In genomic region chr3:119635641-119636040, GRCm38 (mm10) we compare ENCODE assay signal across 27 mouse cellular contexts.
DNase-seq lines count a peak whose midpoint lies in the region; ATAC-seq and TF ChIP-seq lines count a peak whose summit lies in the region.
"Had no signal": no experiment of that assay in that cellular context is flagged by ENCODE, and none has a peak within 500 bp of the region (broad histone marks: within the 10 kb centered on the region; RNA-seq: fewer than 3 reads in every experiment).

No protein-coding gene starts in this region.

- TF ChIP-seq CTCF in brain, embryonic 14.5 days (IDR thresholded peaks at IDR 0.05; ENCODE audit: borderline replicate concordance, extremely low read depth, insufficient read depth, insufficient read length), result no peak

- no peak overlapping the region for H3K9ac ChIP-seq in hindbrain, embryonic 11.5 days (ENCODE audit: low read depth, low read length)
- no peak overlapping the region for H3K9ac ChIP-seq in hindbrain, embryonic 14.5 days
- H3K9ac ChIP-seq: embryonic facial prominence, embryonic 12.5 days; embryonic facial prominence, embryonic 15.5 days; forebrain, embryonic 12.5 days; hindbrain, embryonic 13.5 days had no signal

- H3K27ac ChIP-seq in hindbrain, embryonic 11.5 days (ENCODE audit: low read depth, low read length), result no peak overlapping the region
- no peak overlapping the region for H3K27ac ChIP-seq in hindbrain, embryonic 14.5 days
- H3K27ac ChIP-seq: embryonic facial prominence, embryonic 12.5 days; embryonic facial prominence, embryonic 15.5 days; forebrain, embryonic 12.5 days; gastrocnemius, adult 2 months; hindbrain, embryonic 13.5 days; hindbrain, postnatal 0 days had no signal

- no peaks in the 10 kb centered on the region for H3K9me3 ChIP-seq in hindbrain, embryonic 11.5 days (ENCODE audit: control insufficient read depth, low read length)
- H3K9me3 ChIP-seq in hindbrain, embryonic 14.5 days (ENCODE audit: control insufficient read depth, low read length), result no peaks in the 10 kb centered on the region
- H3K9me3 ChIP-seq: embryonic facial prominence, embryonic 12.5 days; embryonic facial prominence, embryonic 15.5 days; forebrain, embryonic 12.5 days; hindbrain, embryonic 13.5 days had no signal

- 56% methylated on average over 3 of the region's 3 CpGs for WGBS in hindbrain, embryonic 11.5 days
- WGBS in hindbrain, embryonic 14.5 days, result 32% methylated on average over 3 of the region's 3 CpGs

- ATAC-seq in hindbrain, embryonic 11.5 days (ENCODE audit: low FRiP score), result no peak
- no peak for ATAC-seq in hindbrain, embryonic 14.5 days (ENCODE audit: low FRiP score)
- ATAC-seq: forebrain, embryonic 16.5 days; hindbrain, postnatal 0 days; inflammation-experienced regulatory T-cells, adult 6 months; intestine, embryonic 16.5 days had no signal

- H3K4me1 ChIP-seq in hindbrain, embryonic 11.5 days (replicated peaks; ENCODE audit: control insufficient read depth, insufficient read depth, low read length), result no peaks in the 10 kb centered on the region
- H3K4me1 ChIP-seq in hindbrain, embryonic 14.5 days (replicated peaks; ENCODE audit: control insufficient read depth, insufficient read depth, low read length), result no peaks in the 10 kb centered on the region; the same call in 1 of the 2 replicates
- H3K4me1 ChIP-seq: embryonic facial prominence, embryonic 12.5 days; embryonic facial prominence, embryonic 15.5 days had no signal

- DNase-seq in adrenal gland, postnatal 10 days, result peak; percentile 7
- no peak for DNase-seq in adrenal gland, postnatal 4 days (ENCODE audit: low spot score in 2 of 2)
- DNase-seq in hindbrain, embryonic 11.5 days (ENCODE audit: low spot score), result peak; percentile 10
- DNase-seq in hindbrain, embryonic 14.5 days (ENCODE audit: low spot score), result no peak
- DNase-seq in MN1 (ENCODE audit: low spot score), result peak; percentile 66
- DNase-seq in brain, embryonic 14.5 days (ENCODE audit: low read depth), result peak; percentile 61
- DNase-seq in cerebellum, adult 11 months, result no peak
- DNase-seq: B cell, adult 2 months; cerebellum, adult 2 months; cerebellum, adult 9-11 months; cerebellum, postnatal 25 days; gastrocnemius, adult 2 months; gastrocnemius, postnatal 14 days; heart, adult 11 months; kidney, adult 18-20 months had no signal

- H3K4me3 ChIP-seq in hindbrain, embryonic 11.5 days (ENCODE audit: low read depth, low read length), result no peak overlapping the region
- no peak overlapping the region for H3K4me3 ChIP-seq in hindbrain, embryonic 14.5 days (replicated peaks; ENCODE audit: low read length)
- H3K4me3 ChIP-seq: embryonic facial prominence, embryonic 12.5 days; embryonic facial prominence, embryonic 15.5 days; erythroblast, embryonic 14.5 days; forebrain, embryonic 12.5 days; gastrocnemius, adult 2 months; hindbrain, embryonic 13.5 days had no signal

- no peak for TF ChIP-seq POLR2A in brain, embryonic 14.5 days (IDR thresholded peaks at IDR 0.05; ENCODE audit: borderline replicate concordance, extremely low read depth, insufficient read depth, insufficient read length, poor library complexity, severe bottlenecking)

- H3K4me2 ChIP-seq in hindbrain, embryonic 11.5 days (replicated peaks; ENCODE audit: low read depth, low read length), result no peak overlapping the region
- no peak overlapping the region for H3K4me2 ChIP-seq in hindbrain, embryonic 14.5 days (replicated peaks)
- H3K4me2 ChIP-seq: embryonic facial prominence, embryonic 12.5 days; embryonic facial prominence, embryonic 15.5 days; forebrain, embryonic 12.5 days; heart, embryonic 11.5 days; hindbrain, embryonic 13.5 days had no signal

- no peaks in the 10 kb centered on the region for H3K36me3 ChIP-seq in hindbrain, embryonic 11.5 days (ENCODE audit: control insufficient read depth, insufficient read depth, low read length)
- no peaks in the 10 kb centered on the region for H3K36me3 ChIP-seq in hindbrain, embryonic 14.5 days (replicated peaks; ENCODE audit: control insufficient read depth, insufficient read depth)
- H3K36me3 ChIP-seq: embryonic facial prominence, embryonic 12.5 days; embryonic facial prominence, embryonic 15.5 days; forebrain, embryonic 12.5 days; G1E; hindbrain, embryonic 13.5 days had no signal

- no peaks in the 10 kb centered on the region for H3K27me3 ChIP-seq in hindbrain, embryonic 11.5 days (ENCODE audit: control insufficient read depth, insufficient read depth, low read length)
- H3K27me3 ChIP-seq in hindbrain, embryonic 14.5 days (ENCODE audit: control insufficient read depth, insufficient read depth, low read length), result no peaks in the 10 kb centered on the region
- H3K27me3 ChIP-seq: CH12.LX; embryonic facial prominence, embryonic 12.5 days; embryonic facial prominence, embryonic 15.5 days; forebrain, embryonic 12.5 days; hindbrain, embryonic 13.5 days had no signal

Comparison
In these comparisons a context has a peak if more than half of its experiments do, and no peak if none do; other contexts are left out.
1. DNase-seq: peak in adrenal gland, postnatal 10 days (single experiment), hindbrain, embryonic 11.5 days (single experiment), MN1 (single experiment) and brain, embryonic 14.5 days (single experiment); none in adrenal gland, postnatal 4 days (0 of 2), hindbrain, embryonic 14.5 days (single experiment) and cerebellum, adult 11 months (single experiment).